Mouse (Mus musculus) c-Kit-negative CD71-positive TER-119-positive erythroid progenitor cells, embryonic 14.5 days (primary cell): ENCODE results near the gene Otop1.

Source experiments
- DNase-seq: peaks from one replicate; pipeline ENCODE4 v3.0.0-alpha.2; 2013; ENCODE audit warnings: low read depth, low spot score

Gene Otop1

DNA sequence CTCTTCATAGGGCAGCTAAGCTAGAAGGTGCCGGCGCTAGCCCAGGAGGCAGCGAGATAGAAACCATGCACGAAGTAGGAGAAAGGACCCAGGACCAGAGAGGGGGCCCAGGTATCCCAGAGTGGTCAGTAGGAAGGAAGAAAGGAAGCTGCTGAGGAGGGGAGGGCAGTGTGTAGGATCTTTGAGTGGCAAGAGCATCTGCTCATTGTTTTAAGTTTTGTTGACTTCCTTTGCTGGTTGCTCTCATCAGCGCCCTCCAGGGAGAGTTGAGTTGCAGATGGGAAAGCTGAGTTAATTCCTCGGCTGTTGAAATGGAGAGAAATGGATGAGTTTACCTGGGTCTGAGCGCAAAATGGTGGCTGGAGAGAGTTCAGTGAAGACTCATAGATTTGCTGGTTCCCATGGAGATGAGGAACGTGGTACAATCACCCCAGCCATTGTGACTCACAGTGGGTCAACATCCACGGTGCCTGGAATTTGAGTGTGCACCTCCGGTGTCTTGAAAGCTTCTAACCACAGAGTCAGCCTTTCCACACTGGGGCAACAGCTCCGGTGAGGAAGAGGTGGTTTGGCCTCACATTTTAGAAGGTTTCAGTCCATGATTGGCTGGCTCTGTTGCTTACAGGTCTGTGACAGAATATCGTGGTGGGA is 26.1 kb downstream of the Otop1 start:
- no peak for DNase-seq

DNA sequence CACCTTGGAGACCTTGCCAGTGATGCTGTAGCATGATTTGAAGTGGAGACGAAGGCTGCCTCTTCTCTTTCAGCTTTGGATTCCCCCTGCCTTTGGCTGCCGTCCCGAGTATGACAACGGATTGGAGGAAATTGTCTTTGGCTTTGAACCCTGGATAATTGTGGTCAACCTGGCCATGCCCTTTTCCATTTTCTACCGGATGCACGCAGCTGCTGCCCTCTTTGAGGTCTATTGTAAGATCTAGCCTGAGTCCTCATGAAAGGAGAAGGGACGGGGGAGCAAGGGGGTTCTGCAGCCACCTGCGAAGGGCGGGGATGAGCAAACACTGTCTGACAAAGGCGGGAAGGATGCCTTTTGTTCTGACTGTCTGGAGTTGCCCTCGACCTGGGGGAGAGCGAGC is 26.9 kb downstream of the Otop1 start:
- DNase-seq: no peak

DNA sequence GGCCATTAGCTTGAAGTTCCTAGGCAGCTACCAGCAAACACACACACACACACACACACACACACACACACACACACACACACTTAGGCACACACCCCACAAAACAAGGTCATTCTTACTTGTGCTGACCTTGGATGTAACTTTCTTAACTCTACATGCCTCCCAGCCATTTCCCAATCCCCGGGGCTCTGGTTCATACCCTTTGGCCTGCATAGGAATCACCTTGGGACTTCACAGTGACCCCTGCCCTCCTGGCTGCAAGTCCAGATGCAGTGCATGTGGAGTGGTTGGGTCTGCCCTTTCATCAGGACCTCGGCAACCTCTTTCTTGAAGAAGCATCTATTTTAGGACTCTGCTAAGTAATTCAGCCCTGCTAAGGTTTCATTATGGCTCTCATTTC is 29.5 kb downstream of the Otop1 start:
- DNase-seq: no peak

DNA sequence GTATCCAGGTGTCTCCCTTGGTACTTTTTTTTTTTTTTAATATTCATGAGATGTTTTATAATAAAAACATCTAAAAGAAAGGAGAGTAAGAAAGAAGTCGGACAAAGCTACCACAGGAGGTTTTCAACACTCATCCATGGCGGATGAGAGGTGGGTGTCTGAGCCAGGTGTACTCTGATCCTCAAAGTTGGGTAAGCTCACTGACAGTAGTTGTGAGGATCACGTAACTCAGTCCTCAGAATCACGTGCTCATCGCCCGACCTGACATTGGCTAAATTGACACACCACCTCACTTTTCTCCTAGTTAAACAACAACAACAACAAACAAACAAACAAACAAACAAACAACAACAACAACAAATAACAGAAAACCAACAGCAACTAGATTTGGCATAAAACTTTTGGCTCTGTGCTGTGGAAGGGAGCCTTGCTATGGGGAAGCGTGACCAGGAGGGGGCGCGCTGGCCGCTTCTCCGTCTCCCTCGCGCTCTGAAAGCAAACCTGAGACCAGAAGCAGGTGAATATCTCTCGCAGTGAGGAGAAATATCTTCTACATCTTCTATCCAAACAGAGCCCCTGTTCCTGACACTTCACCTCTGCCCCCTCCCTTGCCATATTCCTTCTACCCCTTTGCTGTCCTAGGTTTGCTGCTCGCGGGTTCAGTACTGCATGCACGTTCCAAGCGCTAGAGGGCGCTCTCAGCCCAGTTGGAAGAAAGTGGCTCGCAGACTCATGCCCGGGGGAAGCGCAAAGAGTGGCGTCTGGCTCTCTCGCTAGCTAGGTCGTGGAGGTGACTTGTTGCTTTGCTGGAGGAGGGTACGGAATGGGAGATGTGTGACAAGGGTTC is 31.7 kb downstream of the Otop1 start:
- peak; percentile 57 for DNase-seq

DNA sequence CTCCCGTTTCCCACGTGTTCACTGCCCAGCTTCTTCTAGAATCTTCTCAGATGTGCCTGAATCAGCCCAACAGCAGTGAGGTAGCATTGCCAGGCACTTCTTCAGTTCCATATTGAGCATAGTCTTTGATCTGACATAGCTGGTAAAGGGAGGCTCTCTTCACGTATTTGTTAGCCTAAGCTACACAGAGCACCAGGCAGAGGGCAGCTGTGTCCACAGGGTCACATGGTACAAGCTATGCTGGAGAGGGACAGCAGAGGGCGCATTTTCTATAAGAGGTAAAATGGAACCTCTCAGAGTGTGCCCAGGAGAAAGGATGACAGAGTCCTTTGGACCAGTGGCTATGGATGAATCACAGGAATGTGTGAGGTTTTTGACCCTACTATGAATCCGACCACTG is 33.1 kb downstream of the Otop1 start:
- peak; percentile 17 for DNase-seq

DNA sequence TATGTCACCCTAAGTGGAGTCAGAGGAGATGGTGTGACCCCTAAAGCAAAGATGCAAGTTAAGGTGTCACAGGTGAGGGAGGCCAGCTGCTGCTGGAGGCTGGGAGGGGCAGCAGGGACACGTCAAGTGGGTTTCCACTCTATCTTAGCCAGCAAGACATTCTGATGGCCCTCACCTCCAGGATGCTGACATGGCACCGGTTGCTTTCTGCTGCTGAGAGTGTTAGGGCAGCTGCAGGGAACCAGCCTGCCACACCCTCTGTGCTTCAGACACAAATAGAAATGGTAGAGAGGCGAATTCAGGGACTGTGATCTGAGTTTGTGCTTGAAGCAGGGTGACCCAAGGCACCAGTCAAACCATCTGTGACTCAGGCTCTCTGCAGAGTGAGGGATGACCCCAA is 34.0 kb downstream of the Otop1 start:
- no peak for DNase-seq

DNA sequence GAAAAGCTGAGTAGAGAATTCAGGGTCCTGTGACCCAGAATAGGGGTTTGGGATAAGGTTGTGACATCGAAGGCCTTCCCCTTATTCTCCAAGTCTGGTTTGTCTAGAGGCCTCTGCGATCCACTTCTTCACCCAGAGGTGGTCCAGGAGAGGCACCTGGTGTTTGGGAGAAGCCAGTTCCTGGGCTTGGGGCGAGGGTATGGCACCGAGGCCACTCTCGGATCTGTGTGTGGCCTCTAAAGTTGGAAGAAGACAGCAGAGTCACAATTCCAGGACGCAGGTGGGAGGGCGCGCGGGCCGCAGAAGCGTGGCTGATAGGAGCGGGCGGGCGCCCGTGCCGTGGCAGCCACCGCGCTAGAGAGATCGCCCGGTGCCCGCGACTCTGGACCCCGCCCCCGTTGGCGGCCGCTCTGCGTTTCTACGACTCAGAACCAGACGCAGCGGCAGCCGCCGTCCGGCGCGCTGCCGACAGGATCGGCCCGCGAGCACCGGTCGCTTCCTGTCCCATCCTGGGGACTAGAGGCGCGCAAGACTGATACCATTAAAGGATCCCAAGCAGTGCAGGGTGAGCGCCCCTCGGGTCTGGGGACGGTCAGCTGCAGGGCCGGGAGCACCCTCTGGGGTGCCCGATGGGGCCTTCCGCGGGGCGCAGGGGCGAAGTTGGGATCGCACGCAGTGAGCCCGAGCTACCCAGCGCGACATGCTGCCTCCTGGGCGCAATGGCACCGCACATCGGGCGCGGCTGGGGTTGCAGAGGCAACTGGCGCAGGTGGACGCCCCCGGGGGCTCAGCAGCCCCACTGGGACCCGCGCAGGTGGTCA is 43.4 kb downstream of the Otop1 start, which contains the start of gene Drd5:
Gene Drd5, plus strand, starts transcription at position 402 of the 821 bp plus-strand sequence.
- no peak for DNase-seq

DNA sequence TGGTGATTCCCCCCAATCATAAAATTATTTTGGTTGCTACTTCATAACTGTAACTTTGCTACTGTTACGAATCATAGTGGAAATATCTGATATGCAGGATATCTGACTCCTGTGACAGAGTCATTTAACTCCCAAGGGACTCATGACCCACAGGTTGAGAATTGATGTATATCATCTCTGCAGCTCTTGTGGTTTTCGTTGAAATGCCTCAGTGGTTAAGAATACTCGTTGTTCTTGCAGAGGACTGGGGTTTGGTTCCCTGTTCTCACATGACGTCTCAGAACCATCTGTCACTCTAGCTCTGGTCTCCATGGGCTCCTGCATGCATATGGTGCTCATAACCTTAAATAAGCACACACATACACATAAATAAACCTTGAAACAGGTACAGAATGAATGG is 57.6 kb downstream of the Otop1 start:
- no peak for DNase-seq

DNA sequence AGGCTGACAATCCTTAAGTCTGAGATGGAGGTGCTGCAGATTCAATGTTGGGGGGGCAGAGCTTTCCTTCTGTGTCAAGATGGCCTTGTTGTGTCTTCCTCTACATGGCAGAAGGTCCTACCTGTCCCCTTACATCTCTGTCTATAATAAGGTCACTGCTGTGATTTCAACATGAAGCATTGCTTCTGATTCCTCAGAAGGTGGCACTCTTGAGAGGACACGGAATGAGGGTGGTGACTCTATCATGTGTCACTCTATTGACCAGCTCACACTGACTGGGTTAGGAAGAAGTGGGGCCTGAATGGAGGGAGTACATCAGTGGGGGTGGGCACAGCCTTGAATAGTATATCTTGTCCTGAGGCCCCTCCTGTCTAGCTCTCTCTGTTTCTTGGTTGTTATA is 58.8 kb downstream of the Otop1 start:
- DNase-seq: no peak

DNA sequence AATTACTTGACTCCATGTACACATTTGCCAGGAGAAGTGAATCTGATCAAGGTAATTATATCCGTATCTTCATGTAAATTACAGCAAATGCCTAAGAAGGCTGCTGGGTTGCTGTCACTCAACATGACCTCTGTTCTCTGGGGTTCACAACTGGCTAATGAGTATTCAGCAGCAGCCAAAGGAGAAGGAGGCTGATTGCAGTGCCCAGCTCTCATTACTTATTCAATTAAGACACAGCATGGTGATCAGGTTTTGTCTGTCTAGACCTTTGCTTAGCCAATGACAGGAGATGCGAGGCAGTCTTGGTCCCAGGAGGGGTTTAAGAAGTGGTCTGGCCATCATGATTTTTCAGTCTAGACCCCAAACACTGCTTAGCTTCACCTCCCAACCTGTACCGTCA is 67.3 kb downstream of the Otop1 start:
- no peak for DNase-seq

DNA sequence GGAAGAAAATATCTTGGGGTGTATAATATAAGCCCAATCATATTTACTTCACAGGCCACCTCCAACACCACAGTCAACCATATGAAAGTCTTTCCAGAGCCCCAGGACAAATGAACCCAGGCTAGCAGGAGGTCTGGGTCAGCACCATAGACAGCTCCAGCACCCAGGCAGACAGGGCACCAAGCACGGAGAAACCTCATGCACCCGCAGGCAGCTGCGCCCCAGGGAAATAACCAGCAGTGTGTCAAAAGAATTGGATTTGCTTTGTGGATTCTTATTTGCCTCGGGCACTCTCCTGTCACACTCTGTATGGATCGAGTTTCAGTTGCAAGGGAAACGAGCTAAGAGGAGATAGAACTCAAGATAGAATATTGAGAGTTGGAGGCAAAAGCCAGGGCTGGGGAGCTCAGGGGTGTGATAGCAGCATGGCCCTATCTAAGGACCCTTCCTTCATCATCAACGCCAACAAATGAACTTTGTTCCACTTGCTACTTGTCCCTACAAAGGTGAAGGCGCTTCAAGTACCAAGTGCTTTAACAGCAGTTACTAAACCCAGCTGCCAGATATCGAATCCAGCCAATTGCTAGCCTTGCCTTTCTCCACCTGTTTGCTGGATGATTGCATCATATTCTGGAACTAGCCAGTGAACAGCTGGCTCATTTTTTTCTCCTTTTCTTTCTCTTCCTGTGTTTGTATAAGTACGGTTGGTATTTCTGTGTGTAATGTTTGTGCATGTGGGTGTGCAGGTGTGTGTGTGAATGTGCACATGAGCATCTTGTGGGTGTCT is 71.1 kb downstream of the Otop1 start:
- DNase-seq: no peak

DNA sequence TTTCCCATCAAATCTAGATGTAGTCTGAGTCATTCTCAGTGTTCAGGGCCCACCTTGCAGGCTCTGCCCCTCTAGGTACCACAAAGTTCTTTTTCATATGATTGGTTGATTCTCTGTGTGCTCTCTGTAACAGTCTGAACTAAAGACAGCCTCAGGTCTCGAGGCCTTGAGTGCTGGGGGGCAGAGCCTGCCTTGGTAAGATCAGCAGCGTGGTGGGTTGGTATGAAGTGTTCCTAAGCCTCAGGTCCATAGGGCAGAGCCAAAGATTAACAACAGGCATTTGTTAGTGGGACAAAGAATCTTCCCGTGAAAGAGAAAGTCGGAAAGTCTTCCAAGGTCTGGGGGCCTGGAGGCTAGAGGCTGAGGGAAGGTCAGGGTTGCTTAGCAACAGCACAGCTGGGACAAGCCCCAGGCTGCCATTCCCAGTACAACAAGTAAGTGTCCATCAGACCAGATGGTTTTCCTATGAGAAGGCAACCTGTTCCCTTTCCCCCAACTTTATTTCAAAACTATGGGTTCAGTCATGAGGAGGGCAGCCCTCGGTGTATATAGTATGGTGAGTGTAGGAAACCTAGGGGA is 74.7 kb downstream of the Otop1 start:
- DNase-seq: no peak
